17 mouse cellular contexts compared by ENCODE assay signal in genomic region chr7:16080581-16080980, GRCm38 (mm10). TPM values are rescaled to one million over a fixed set of nuclear protein-coding genes. Genes with fewer than 3 reads are reported as not detected.
"Had no signal": no experiment of that assay in that cellular context is flagged by ENCODE, and none has a peak within 500 bp of the region (broad histone marks: within the 10 kb centered on the region; RNA-seq: fewer than 3 reads in every experiment).

No protein-coding gene starts in this region.

- DNase-seq: retina, postnatal 1 day; right cerebral cortex, adult 18-20 months; right cerebral cortex, postnatal 14 days; right cerebral cortex, postnatal 25 days; right cerebral cortex, postnatal 4 days; spleen, adult 18-20 months; thymus, adult 18-20 months; thymus, adult 2 months; thymus, postnatal 14 days; thymus, postnatal 25 days; thymus, postnatal 36 days; thymus, postnatal 4 days had no signal

- H3K9me3 ChIP-seq: neural tube, embryonic 15.5 days; stomach, embryonic 15.5 days had no signal

- H3K27ac ChIP-seq: neural tube, embryonic 15.5 days; stomach, embryonic 15.5 days; stomach, postnatal 0 days had no signal

- H3K27me3 ChIP-seq: neural tube, embryonic 15.5 days; stomach, embryonic 15.5 days had no signal

- H3K9ac ChIP-seq: neural tube, embryonic 15.5 days; stomach, embryonic 15.5 days had no signal

- H3K4me1 ChIP-seq: neural tube, embryonic 15.5 days; stomach, embryonic 15.5 days had no signal

- H3K4me3 ChIP-seq: neural tube, embryonic 15.5 days; stomach, embryonic 15.5 days had no signal

- H3K36me3 ChIP-seq: neural tube, embryonic 15.5 days; stomach, embryonic 15.5 days had no signal

RNA-seq across cellular contexts. Expression of gene Zfp541, which starts 19.0 kb away (rescaled TPM):
- polyA plus RNA-seq: small intestine, adult 2 months had no signal

RNA-seq across cellular contexts. Expression of gene Slc8a2, which starts 49.0 kb away (rescaled TPM):
- total RNA-seq: neutrophil, adult 5-6 weeks had no signal
